Mouse (Mus musculus) MEL (cell line): ENCODE data around the gene Pdgfa. TPM values are rescaled to one million over a fixed set of nuclear protein-coding genes. Genes with fewer than 3 reads are reported as not detected.

Experiments
- DNase-seq: peaks from one replicate; pipeline ENCODE4 v3.0.0; 2011; ENCODE audit warnings: low read depth, low spot score
- H3K27ac ChIP-seq: 2 replicates; pipeline ENCODE4 v1.5.1; 2012; ENCODE audit warnings: low read depth, mild to moderate bottlenecking, control low read depth, low read length, moderate library complexity; ENCODE audit not compliant: control insufficient read depth
- H3K27me3 ChIP-seq, 2 experiments: fragments of 150-350 bp in 1 of 2; sonication (generic) in 1 of 2; 2 replicates each; pipeline ENCODE4 v1.6.1; 2012; ENCODE audit warnings: low read length in 2 of 2, mild to moderate bottlenecking in 2 of 2, improper control_type of control experiment in 1 of 2, moderate library complexity in 1 of 2; ENCODE audit not compliant: insufficient read depth in 2 of 2, control insufficient read depth in 1 of 2
- H3K36me3 ChIP-seq, 2 experiments: 2 replicates each; pipeline ENCODE4 v1.6.1; 2012 to 2014; ENCODE audit warnings: low read length in 2 of 2, improper control_type of control experiment in 1 of 2, inconsistent platforms in 1 of 2, mild to moderate bottlenecking in 1 of 2; ENCODE audit not compliant: insufficient read depth in 2 of 2, control insufficient read depth in 1 of 2
- H3K4me1 ChIP-seq, 2 experiments: fragments of 150-350 bp in 1 of 2; sonication (generic) in 1 of 2; 2 replicates each; pipeline ENCODE4 v1.6.1; 2012; ENCODE audit warnings: low read length in 2 of 2, improper control_type of control experiment in 1 of 2, mild to moderate bottlenecking in 1 of 2; ENCODE audit not compliant: insufficient read depth in 2 of 2, control insufficient read depth in 1 of 2
- H3K4me3 ChIP-seq, 2 experiments: fragments of 150-350 bp in 1 of 2; sonication (generic) in 1 of 2; 2 replicates each; pipeline ENCODE4 v1.5.1; 2012; ENCODE audit warnings: low read depth in 2 of 2, low read length in 2 of 2, mild to moderate bottlenecking in 2 of 2, moderate library complexity in 2 of 2, control low read depth in 1 of 2, improper control_type of control experiment in 1 of 2; ENCODE audit not compliant: control insufficient read depth in 1 of 2, insufficient read depth in 1 of 2
- H3K79me2 ChIP-seq: 2 replicates; pipeline ENCODE4 v1.6.1; 2012; ENCODE audit warnings: mild to moderate bottlenecking, low read length, moderate library complexity; ENCODE audit not compliant: control insufficient read depth, poor library complexity, insufficient read depth
- H3K9ac ChIP-seq: 2 replicates; pipeline ENCODE4 v1.6.1; 2012; ENCODE audit warnings: low read depth, mild to moderate bottlenecking, control low read depth, low read length, moderate library complexity; ENCODE audit not compliant: control insufficient read depth, poor library complexity, severe bottlenecking
- H3K9me3 ChIP-seq: fragments of 150-350 bp; sonication (generic); replicated peaks from 2 replicates; pipeline ENCODE4 v1.6.1; 2012; ENCODE audit warnings: mild to moderate bottlenecking, low read length, improper control_type of control experiment, moderate library complexity; ENCODE audit not compliant: insufficient read depth
- BHLHE40 ChIP-seq: IDR thresholded peaks from 2 replicates; pipeline ENCODE4 v1.6.1; 2012; ENCODE audit warnings: low read depth, mild to moderate bottlenecking, inconsistent platforms, low read length, improper control_type of control experiment, borderline replicate concordance
- CHD2 ChIP-seq: IDR thresholded peaks from 2 replicates; pipeline ENCODE4 v1.6.1; 2011; ENCODE audit warnings: low read length, improper control_type of control experiment
- EP300 ChIP-seq, 2 experiments: IDR thresholded peaks; 2 replicates each; pipeline ENCODE4 v1.6.1; 2011; ENCODE audit warnings: improper control_type of control experiment in 2 of 2, low read length in 2 of 2, low read depth in 1 of 2, mild to moderate bottlenecking in 1 of 2
- ETS1 ChIP-seq: IDR thresholded peaks from 2 replicates; pipeline ENCODE4 v1.6.1; 2012; ENCODE audit warnings: low read depth, mild to moderate bottlenecking, inconsistent platforms, low read length, improper control_type of control experiment, moderate library complexity
- MAZ ChIP-seq: IDR thresholded peaks from 2 replicates; pipeline ENCODE4 v1.6.1; 2012; ENCODE audit warnings: low read depth, mild to moderate bottlenecking, inconsistent platforms, low read length, improper control_type of control experiment
- MXI1 ChIP-seq: IDR thresholded peaks from 2 replicates; pipeline ENCODE4 v1.6.1; 2011; ENCODE audit warnings: mild to moderate bottlenecking, low read depth, low read length, improper control_type of control experiment
- MYB ChIP-seq: IDR thresholded peaks from 2 replicates; pipeline ENCODE4 v1.6.1; 2011; ENCODE audit warnings: mild to moderate bottlenecking, low read depth, low read length, improper control_type of control experiment
- MYC ChIP-seq: IDR thresholded peaks from 2 replicates; pipeline ENCODE4 v1.6.1; 2011; ENCODE audit warnings: low read depth, mild to moderate bottlenecking, low read length, improper control_type of control experiment, moderate library complexity
- NELFE ChIP-seq: IDR thresholded peaks from 2 replicates; pipeline ENCODE4 v1.6.1; 2011; ENCODE audit warnings: low read depth, low read length, improper control_type of control experiment
- NRF1 ChIP-seq: IDR thresholded peaks from 2 replicates; pipeline ENCODE4 v1.6.1; 2014; ENCODE audit warnings: low read depth, mild to moderate bottlenecking, inconsistent platforms, low read length, improper control_type of control experiment, moderate library complexity; ENCODE audit not compliant: poor library complexity, insufficient read depth, severe bottlenecking
- POLR2AphosphoS2 ChIP-seq: IDR thresholded peaks from 2 replicates; pipeline ENCODE4 v1.6.1; 2011; ENCODE audit warnings: low read length, improper control_type of control experiment
- POLR2AphosphoS5 ChIP-seq: IDR thresholded peaks from 2 replicates; pipeline ENCODE4 v1.6.1; 2012; ENCODE audit warnings: low read depth, borderline replicate concordance, mild to moderate bottlenecking, inconsistent platforms, low read length, moderate library complexity, mixed read lengths
- RAD21 ChIP-seq: IDR thresholded peaks from 2 replicates; pipeline ENCODE4 v1.6.1; 2011; ENCODE audit warnings: mild to moderate bottlenecking, low read depth, low read length, improper control_type of control experiment
- TAL1 ChIP-seq: IDR thresholded peaks from 2 replicates; pipeline ENCODE4 v1.6.1; 2012; ENCODE audit warnings: mild to moderate bottlenecking, inconsistent platforms, low read length, moderate library complexity, mixed read lengths
- TBP ChIP-seq: IDR thresholded peaks from 2 replicates; pipeline ENCODE4 v1.8.0; 2011; ENCODE audit warnings: low read depth, low read length, improper control_type of control experiment
- TCF12 ChIP-seq: IDR thresholded peaks from 2 replicates; pipeline ENCODE4 v1.6.1; 2014; ENCODE audit warnings: low read depth, mild to moderate bottlenecking, inconsistent platforms, low read length, improper control_type of control experiment, moderate library complexity
- USF1 ChIP-seq: IDR thresholded peaks from 2 replicates; pipeline ENCODE4 v1.6.1; 2014; ENCODE audit warnings: low read depth, mild to moderate bottlenecking, inconsistent platforms, low read length, improper control_type of control experiment, moderate library complexity
- ZC3H11A ChIP-seq: IDR thresholded peaks from 2 replicates; pipeline ENCODE4 v1.6.1; 2012; ENCODE audit warnings: low read depth, mild to moderate bottlenecking, inconsistent platforms, low read length, improper control_type of control experiment
- ZKSCAN1 ChIP-seq: IDR thresholded peaks from 2 replicates; pipeline ENCODE4 v1.6.1; 2012; ENCODE audit warnings: low read depth, mild to moderate bottlenecking, inconsistent platforms, low read length, improper control_type of control experiment, moderate library complexity
- polyA plus RNA-seq, 2 experiments: library from polyadenylated mRNA; stranded (reverse) in 1 of 2; unstranded in 1 of 2; fragments of >175 nt in 1 of 2; fragments of >200 nt in 1 of 2; gene quantifications; 2 replicates each; pipeline versions ENCODE4 v1.2.1 to v1.2.4; 2012; ENCODE audit warnings: low replicate concordance in 2 of 2, low read depth in 1 of 2; ENCODE audit not compliant: insufficient read length in 2 of 2, insufficient read depth in 1 of 2, missing spikeins in 1 of 2
- total RNA-seq: library from RNA; depleted of rRNA; stranded (reverse); fragments of 300-350 nt; gene quantifications from 2 replicates; pipeline ENCODE4 v1.2.3, GENCODE M21; 2012

Gene Pdgfa
- total and polyA plus RNA-seq, 3 experiments: not detected

DNA sequence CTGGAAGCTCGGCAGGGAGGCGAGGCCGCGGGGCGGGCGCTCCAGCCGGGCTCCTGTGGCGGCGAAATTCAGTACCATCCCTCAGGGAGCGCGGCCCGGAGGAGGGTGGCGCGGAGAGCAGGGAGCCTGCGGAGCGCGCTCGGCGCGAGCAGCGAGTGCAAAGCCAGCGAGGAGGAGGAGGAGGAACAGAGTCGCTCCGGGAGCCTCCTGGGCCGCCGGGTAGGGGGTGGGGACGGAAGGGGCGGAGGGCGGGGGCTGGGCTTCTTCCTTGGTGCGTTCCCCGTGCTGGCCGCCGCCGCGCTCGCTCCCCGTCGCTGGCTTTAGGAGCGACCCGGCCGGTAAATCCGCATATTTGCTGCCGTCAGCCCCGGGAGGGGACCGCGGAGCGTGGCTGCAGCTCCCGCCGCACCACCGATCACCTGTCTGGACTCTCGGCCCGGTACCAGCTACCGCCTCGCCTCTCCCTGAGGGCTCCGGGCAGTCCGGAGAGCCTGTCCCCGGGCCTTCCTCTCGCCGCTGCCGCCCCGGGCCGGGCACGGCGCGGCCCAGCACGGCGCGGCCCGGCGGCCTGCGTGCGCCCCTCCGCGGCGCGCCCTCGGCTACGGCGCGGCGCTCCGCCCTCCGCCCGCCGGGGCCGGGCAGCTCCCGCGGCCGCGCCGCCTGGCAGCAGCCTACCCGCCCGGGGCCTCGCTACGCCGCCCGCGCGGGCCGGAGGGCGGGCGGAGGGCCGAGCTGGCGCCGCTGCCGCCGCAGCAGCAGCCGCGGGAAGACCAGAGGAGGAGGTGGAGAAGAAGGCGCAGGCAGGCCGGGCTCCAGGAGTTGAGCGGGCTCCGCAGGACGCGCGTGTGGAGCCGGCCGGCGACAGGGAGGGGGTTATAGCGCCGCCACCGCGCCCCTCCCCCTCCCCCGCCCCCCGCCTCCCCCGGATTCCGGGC lies 2.1 kb downstream of the Pdgfa start:
- Histone ChIP-seq H3K27ac (no peak overlapping the region), H3K36me3 (no peaks in the 10 kb centered on the region), H3K9ac (no peak overlapping the region), H3K4me1 (no peaks in the 10 kb centered on the region), H3K4me3 (no peak overlapping the region), H3K9me3 (no peaks in the 10 kb centered on the region), H3K79me2 (no peaks in the 10 kb centered on the region), H3K27me3 (no peaks in the 10 kb centered on the region; a peak in 1 of 4 replicates)
- no peak for DNase-seq
- TF ChIP-seq TAL1 (no peak), POLR2AphosphoS5 (no peak), RAD21 (no peak), ZC3H11A (no peak), POLR2AphosphoS2 (no peak), MYB (no peak), TBP (no peak), ZKSCAN1 (no peak), CHD2 (no peak), NRF1 (no peak), TCF12 (no peak), USF1 (no peak), MXI1 (no peak), BHLHE40 (no peak), MAZ (no peak), NELFE (no peak), EP300 (IDR thresholded peaks at IDR 0.05; ENCODE audit: low read depth in 1 of 2, low read length in 2 of 2) (no peak), MYC (no peak), ETS1 (no peak)
